Mouse (Mus musculus) heart, adult 2 months (tissue): ENCODE measurements around the gene Gabra6. TPM values are rescaled to one million over a fixed set of nuclear protein-coding genes. Genes with fewer than 3 reads are reported as not detected.

Experiments used
- DNase-seq, 2 experiments: peaks; one replicate each; pipeline ENCODE4 v3.0.0; 2021
- H3K27ac ChIP-seq: fragments of 200-600 bp; 2 replicates; pipeline ENCODE4 v1.8.1; 2022
- H3K27me3 ChIP-seq: fragments of 200-500 bp; 2 replicates; pipeline ENCODE4 v1.6.1; 2012; ENCODE audit warnings: mild to moderate bottlenecking, low read length, inconsistent platforms, mixed read lengths; ENCODE audit not compliant: control insufficient read depth, insufficient read depth
- H3K36me3 ChIP-seq: fragments of 200-500 bp; 2 replicates; pipeline ENCODE4 v1.6.1; 2012; ENCODE audit warnings: low read length, inconsistent platforms; ENCODE audit not compliant: control insufficient read depth, insufficient read depth
- H3K4me1 ChIP-seq: fragments of 200-500 bp; 2 replicates; pipeline ENCODE4 v1.6.1; 2011; ENCODE audit warnings: low read length; ENCODE audit not compliant: control insufficient read depth, insufficient read depth
- H3K4me3 ChIP-seq: fragments of 200-600 bp; 2 replicates; pipeline ENCODE4 v1.8.1; 2022
- H3K79me2 ChIP-seq: fragments of 200-500 bp; replicated peaks from 2 replicates; pipeline ENCODE4 v1.6.1; 2012; ENCODE audit warnings: mild to moderate bottlenecking, inconsistent platforms, low read length, moderate library complexity, mixed read lengths; ENCODE audit not compliant: control insufficient read depth, insufficient read depth
- H3K9ac ChIP-seq: fragments of 200-500 bp; 2 replicates; pipeline ENCODE4 v1.6.1; 2012; ENCODE audit warnings: low read depth, mild to moderate bottlenecking, control low read depth, inconsistent platforms, low read length, mixed read lengths
- CTCF ChIP-seq: fragments of 200-600 bp; IDR thresholded peaks from 2 replicates; pipeline ENCODE4 v1.8.1; 2022; ENCODE audit warnings: antibody characterized with exemption, mild to moderate bottlenecking, moderate library complexity
- EP300 ChIP-seq: fragments of 200-500 bp; IDR thresholded peaks from 2 replicates; pipeline ENCODE4 v1.6.1; 2011; ENCODE audit warnings: low read depth, low read length, control low read depth; ENCODE audit not compliant: insufficient read depth
- POLR2A ChIP-seq: fragments of 200-500 bp; IDR thresholded peaks from 2 replicates; pipeline ENCODE4 v1.6.1; 2011; ENCODE audit warnings: mild to moderate bottlenecking, low read depth, low read length, control low read depth; ENCODE audit not compliant: insufficient read depth
- WGBS: fragments of 180-500 bp; shearing (Covaris S2); methylation state at CpG from one replicate; pipeline ENCODE4 v1.1.7; 2018; 5-methylcytosine and 5-hydroxymethylcytosine counted together
- intact Hi-C: fragments of 180-260 bp; cut with DNase I; formaldehyde crosslinking; loops from one replicate; pipeline ENCODE4 v1.15.1; 2025
- polyA plus RNA-seq: library from polyadenylated mRNA; depleted of rRNA; stranded (reverse); fragments of >200 nt; gene quantifications from 2 replicates; pipeline ENCODE4 v1.2.3, GENCODE M21; 2012
- total RNA-seq, 2 experiments: library from RNA; stranded (reverse); gene quantifications; 2 replicates each; pipeline ENCODE4 v1.2.3; 2021

Gene Gabra6
- total and polyA plus RNA-seq, 3 experiments, result not detected

- H3K4me3 ChIP-seq, result no peak overlapping the region
- DNase-seq, result no peak
- H3K27me3 ChIP-seq, result no peaks in the 10 kb centered on the region
- no peaks in the 10 kb centered on the region for H3K79me2 ChIP-seq
- H3K9ac ChIP-seq, result no peak overlapping the region
- 79% methylated on average over 6 of the region's 6 CpGs for WGBS
- no peak overlapping the region for H3K27ac ChIP-seq
- TF ChIP-seq EP300 (no peak), POLR2A (no peak), CTCF (no peak)
- intact Hi-C loops, result no loop called here
- H3K4me1 ChIP-seq, result no peaks in the 10 kb centered on the region
- no peaks in the 10 kb centered on the region for H3K36me3 ChIP-seq
These were observed 1.8 kb downstream of the Gabra6 start for GRCm38 (mm10) chr11:42319101-42319500.

- intact Hi-C loops, result no loop called here
These were observed 2.9 kb downstream of the Gabra6 start for GRCm38 (mm10) chr11:42317985-42318384.

GRCm38 (mm10) chr11:42314850-42315249, 6.0 kb downstream of the Gabra6 start:
- Histone ChIP-seq H3K27ac (no peak overlapping the region), H3K79me2 (no peaks in the 10 kb centered on the region), H3K27me3 (no peaks in the 10 kb centered on the region), H3K4me1 (no peaks in the 10 kb centered on the region), H3K36me3 (no peaks in the 10 kb centered on the region), H3K4me3 (no peak overlapping the region), H3K9ac (no peak overlapping the region)
- DNase-seq, result no peak
- TF ChIP-seq EP300 (no peak), CTCF (no peak), POLR2A (no peak)
- intact Hi-C loops, result no loop called here
- WGBS, result 17% methylated on average over 6 of the region's 6 CpGs

More at GRCm38 (mm10) chr11:42317985-42318384, 2.9 kb downstream of the Gabra6 start:
- Histone ChIP-seq H3K4me3 (no peak overlapping the region), H3K36me3 (no peaks in the 10 kb centered on the region), H3K27me3 (no peaks in the 10 kb centered on the region), H3K4me1 (no peaks in the 10 kb centered on the region), H3K79me2 (no peaks in the 10 kb centered on the region), H3K27ac (no peak overlapping the region), H3K9ac (no peak overlapping the region)
- DNase-seq, result no peak
- WGBS, result 71% methylated on average over 3 of the region's 3 CpGs
- TF ChIP-seq EP300, result no peak
- TF ChIP-seq POLR2A, result no peak
- no peak for TF ChIP-seq CTCF

- Histone ChIP-seq H3K79me2 (no peaks in the 10 kb centered on the region), H3K4me1 (no peaks in the 10 kb centered on the region), H3K27me3 (no peaks in the 10 kb centered on the region), H3K36me3 (no peaks in the 10 kb centered on the region), H3K4me3 (no peak overlapping the region), H3K27ac (no peak overlapping the region), H3K9ac (no peak overlapping the region)
- no peak for DNase-seq
- intact Hi-C loops, result no loop called here
- TF ChIP-seq CTCF (no peak), EP300 (no peak), POLR2A (no peak)
- WGBS, result 63% methylated on average over 1 of the region's 1 CpGs
These were observed 10.0 kb downstream of the Gabra6 start for GRCm38 (mm10) chr11:42310892-42311291.

GRCm38 (mm10) chr11:42309086-42309485, 11.8 kb downstream of the Gabra6 start:
- Histone ChIP-seq H3K27me3 (no peaks in the 10 kb centered on the region), H3K9ac (no peak overlapping the region), H3K4me1 (no peaks in the 10 kb centered on the region), H3K79me2 (no peaks in the 10 kb centered on the region), H3K36me3 (no peaks in the 10 kb centered on the region), H3K27ac (no peak overlapping the region), H3K4me3 (no peak overlapping the region)
- no peak for TF ChIP-seq CTCF
- no peak for TF ChIP-seq POLR2A
- no peak for TF ChIP-seq EP300
- WGBS, result 58% methylated on average over 2 of the region's 2 CpGs
- no peak for DNase-seq
- intact Hi-C loops, result no loop called here

- no peak for DNase-seq
- no peaks in the 10 kb centered on the region for H3K27me3 ChIP-seq
- no peak overlapping the region for H3K27ac ChIP-seq
- intact Hi-C loops, result no loop called here
- H3K79me2 ChIP-seq, result no peaks in the 10 kb centered on the region
- WGBS, result 72% methylated on average over 1 of the region's 1 CpGs
- no peak overlapping the region for H3K9ac ChIP-seq
- no peaks in the 10 kb centered on the region for H3K4me1 ChIP-seq
- no peak for TF ChIP-seq EP300
- TF ChIP-seq CTCF, result no peak
- no peak for TF ChIP-seq POLR2A
- no peaks in the 10 kb centered on the region for H3K36me3 ChIP-seq
- H3K4me3 ChIP-seq, result no peak overlapping the region
These were observed 14.8 kb downstream of the Gabra6 start for GRCm38 (mm10) chr11:42306095-42306494.
